Mouse (Mus musculus): ENCODE data around the gene Zbtb11. TPM values are rescaled to one million over a fixed set of nuclear protein-coding genes. Genes with fewer than 3 reads are reported as not detected.

Zbtb11 gene
- polyA plus RNA-seq, 1 experiment from 2014 or later = 5.8 TPM

DNA sequence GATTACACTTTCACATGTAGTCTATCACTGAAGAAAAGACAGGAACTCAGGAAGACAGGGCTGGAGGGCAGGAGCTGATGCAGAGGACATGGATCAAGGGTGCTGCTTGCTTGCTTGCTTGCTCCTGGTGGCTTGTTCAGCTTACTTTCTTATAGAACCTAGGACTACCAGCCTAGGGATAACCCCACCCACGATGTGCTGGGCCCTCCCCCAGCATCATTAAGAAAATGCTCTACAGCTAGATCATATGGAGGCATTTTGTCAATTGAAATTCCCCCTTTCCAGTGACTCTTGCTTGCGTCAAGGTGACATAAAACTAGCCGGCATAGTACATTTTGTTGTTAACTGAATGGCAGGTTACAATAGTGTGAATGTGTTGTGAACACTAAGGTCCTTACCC is 82.2 kb downstream of the Zbtb11 start:
- Histone ChIP-seq H3K9ac (ENCODE audit: low read depth, low read length) (no peak overlapping the region), H3K27ac (ENCODE audit: low read depth, low read length) (no peak overlapping the region), H3K4me1 (replicated peaks; ENCODE audit: control insufficient read depth, insufficient read depth, low read length) (no peaks in the 10 kb centered on the region), H3K9me3 (ENCODE audit: control insufficient read depth) (no peaks in the 10 kb centered on the region), H3K27me3 (replicated peaks; ENCODE audit: control insufficient read depth, insufficient read depth, low read length) (no peaks in the 10 kb centered on the region), H3K4me3 (ENCODE audit: low read depth, low read length) (no peak overlapping the region), H3K36me3 (ENCODE audit: control insufficient read depth, insufficient read depth) (no peaks in the 10 kb centered on the region), H3K4me2 (replicated peaks; ENCODE audit: low read depth) (no peak overlapping the region)
- WGBS = 81% methylated on average over 3 of the region's 3 CpGs
- no peak for ATAC-seq
- no peak for TF ChIP-seq CTCF (IDR thresholded peaks at IDR 0.05; ENCODE audit: low read depth)

DNA sequence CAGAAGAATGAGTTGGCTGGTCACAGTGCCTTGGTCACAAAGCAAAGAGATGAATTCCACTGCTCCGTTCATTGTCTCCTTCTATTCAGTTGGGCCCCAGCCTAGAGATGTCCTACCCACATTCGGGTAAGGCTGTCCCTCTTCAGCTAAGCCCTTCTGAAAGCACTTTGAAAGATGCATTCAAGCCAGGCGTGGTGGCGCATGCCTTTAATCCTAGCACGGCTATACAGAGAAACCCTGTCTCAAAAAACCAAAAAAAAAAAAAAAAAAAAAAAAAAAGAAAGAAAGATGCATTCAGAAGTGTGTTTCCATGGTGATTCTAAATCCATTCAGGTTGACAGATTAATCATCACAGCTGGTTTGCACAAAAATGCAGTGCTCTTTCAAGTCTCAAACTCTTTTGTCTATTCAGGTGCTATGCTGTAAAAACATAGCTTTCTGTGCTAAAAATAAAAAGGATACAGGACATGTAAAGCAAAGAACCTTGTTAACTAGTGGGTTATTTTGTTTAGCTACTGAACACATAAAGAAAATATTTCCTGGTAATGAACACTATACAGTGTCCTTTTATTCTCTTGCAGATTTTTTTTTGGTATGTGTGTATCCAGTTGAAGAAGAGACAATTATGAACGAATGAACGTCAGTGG is 83.4 kb downstream of the Zbtb11 start:
- H3K4me3 ChIP-seq (ENCODE audit: low read depth, low read length) = no peak overlapping the region
- no peak overlapping the region for H3K9ac ChIP-seq (ENCODE audit: low read depth, low read length)
- no peaks in the 10 kb centered on the region for H3K9me3 ChIP-seq (ENCODE audit: control insufficient read depth)
- H3K36me3 ChIP-seq (ENCODE audit: control insufficient read depth, insufficient read depth) = no peaks in the 10 kb centered on the region
- no peaks in the 10 kb centered on the region for H3K4me1 ChIP-seq (replicated peaks; ENCODE audit: control insufficient read depth, insufficient read depth, low read length)
- H3K27ac ChIP-seq (ENCODE audit: low read depth, low read length) = no peak overlapping the region
- H3K4me2 ChIP-seq (replicated peaks; ENCODE audit: low read depth) = no peak overlapping the region
- no peaks in the 10 kb centered on the region for H3K27me3 ChIP-seq (replicated peaks; ENCODE audit: control insufficient read depth, insufficient read depth, low read length)
- TF ChIP-seq CTCF (IDR thresholded peaks at IDR 0.05; ENCODE audit: low read depth) = no peak
- ATAC-seq = no peak
- 76% methylated on average over 7 of the region's 7 CpGs for WGBS

DNA sequence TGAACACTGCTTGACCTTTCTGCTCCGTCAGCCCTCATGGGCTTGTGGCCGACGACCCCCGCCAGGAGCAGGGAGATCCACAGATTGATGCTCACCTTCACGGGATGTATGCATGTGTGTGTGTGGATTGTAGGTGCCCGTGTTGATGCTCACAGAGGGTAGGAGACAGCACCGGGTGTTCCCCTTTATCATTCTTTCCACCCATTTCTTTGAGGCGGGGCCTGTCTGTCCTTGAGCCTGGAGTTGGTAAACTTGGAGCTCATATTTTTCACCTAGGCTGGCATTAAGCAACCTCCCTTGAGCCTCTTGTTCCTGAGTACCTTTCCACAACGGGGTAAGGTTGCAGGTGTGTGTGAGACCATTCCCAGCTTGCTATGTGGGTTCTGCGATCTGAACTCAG is 84.5 kb downstream of the Zbtb11 start:
- WGBS = 79% methylated on average over 10 of the region's 10 CpGs
- H3K27me3 ChIP-seq (replicated peaks; ENCODE audit: control insufficient read depth, insufficient read depth, low read length) = no peaks in the 10 kb centered on the region
- H3K4me2 ChIP-seq (replicated peaks; ENCODE audit: low read depth) = no peak overlapping the region
- no peaks in the 10 kb centered on the region for H3K36me3 ChIP-seq (ENCODE audit: control insufficient read depth, insufficient read depth)
- H3K4me3 ChIP-seq (ENCODE audit: low read depth, low read length) = no peak overlapping the region
- no peaks in the 10 kb centered on the region for H3K9me3 ChIP-seq (ENCODE audit: control insufficient read depth)
- H3K27ac ChIP-seq (ENCODE audit: low read depth, low read length) = no peak overlapping the region
- no peaks in the 10 kb centered on the region for H3K4me1 ChIP-seq (replicated peaks; ENCODE audit: control insufficient read depth, insufficient read depth, low read length)
- no peak for ATAC-seq
- no peak overlapping the region for H3K9ac ChIP-seq (ENCODE audit: low read depth, low read length)
- TF ChIP-seq CTCF (IDR thresholded peaks at IDR 0.05; ENCODE audit: low read depth) = no peak

Other genes with a start within 250 kb of the Zbtb11 start
- gene Nfkbiz, start 135.0 kb upstream of the Zbtb11 start, polyA plus RNA-seq (2015; fragmentation: Nextera tagmentation; extraction: Ambion mirVana) = 7.8 and 8.8 TPM in 2 replicates
- gene Nxpe3, start 78.6 kb upstream of the Zbtb11 start, polyA plus RNA-seq (2015; fragmentation: Nextera tagmentation; extraction: Ambion mirVana) = 0.72 and 1.0 TPM in 2 replicates
- 1.5 and 1.9 TPM in 2 replicates for gene Cep97, start 39.0 kb upstream of the Zbtb11 start, polyA plus RNA-seq (2015; fragmentation: Nextera tagmentation; extraction: Ambion mirVana)
- gene Rpl24, start 7.6 kb upstream of the Zbtb11 start, polyA plus RNA-seq (2015; fragmentation: Nextera tagmentation; extraction: Ambion mirVana) = 521 and 527 TPM in 2 replicates
- 114 TPM in 2 replicates for gene Pcnp, start 55.9 kb downstream of the Zbtb11 start, polyA plus RNA-seq (2015; fragmentation: Nextera tagmentation; extraction: Ambion mirVana)
- 13.4 and 14.7 TPM in 2 replicates for gene Trmt10c, start 63.9 kb downstream of the Zbtb11 start, polyA plus RNA-seq (2015; fragmentation: Nextera tagmentation; extraction: Ambion mirVana)
- gene Senp7, start 74.5 kb downstream of the Zbtb11 start, polyA plus RNA-seq (2015; fragmentation: Nextera tagmentation; extraction: Ambion mirVana) = 10.5 and 10.6 TPM in 2 replicates
- 0.07 and 0.08 TPM in 2 replicates for gene Impg2, start 230.4 kb downstream of the Zbtb11 start, polyA plus RNA-seq (2015; fragmentation: Nextera tagmentation; extraction: Ambion mirVana)

All from intestine, postnatal 0 days (tissue).